Mouse (Mus musculus): ENCODE results near the gene Npsr1.

Gene Npsr1

DNA sequence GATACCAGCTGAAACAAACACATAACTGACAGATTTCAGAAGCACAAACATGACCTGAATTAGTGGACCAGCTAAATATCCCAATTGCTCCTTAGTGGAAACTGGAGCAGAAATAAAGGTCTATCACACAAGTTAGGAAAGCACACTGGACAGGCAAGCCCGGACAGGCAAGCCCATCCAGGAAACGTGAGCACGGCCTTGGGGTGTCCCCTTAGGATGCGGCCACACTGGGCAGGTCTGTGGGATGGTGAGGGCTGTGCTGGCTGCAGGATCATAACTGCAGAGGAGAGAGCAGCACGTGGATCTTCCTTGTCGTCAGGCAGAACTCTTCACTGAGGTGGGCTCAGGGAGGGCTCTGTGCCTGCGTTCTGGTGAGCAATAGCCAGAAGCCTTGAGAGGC is at the start of gene Npsr1:
TSS of gene Npsr1 (plus strand) at position 301 of the 400 bp plus-strand sequence.
- DNase-seq (ENCODE audit: low read depth, low spot score), result no peak

- no peak for DNase-seq (ENCODE audit: low read depth, low spot score)
Measured at GRCm38 (mm10) chr9:24051538-24051937, 46.3 kb upstream of the Npsr1 start.

DNA sequence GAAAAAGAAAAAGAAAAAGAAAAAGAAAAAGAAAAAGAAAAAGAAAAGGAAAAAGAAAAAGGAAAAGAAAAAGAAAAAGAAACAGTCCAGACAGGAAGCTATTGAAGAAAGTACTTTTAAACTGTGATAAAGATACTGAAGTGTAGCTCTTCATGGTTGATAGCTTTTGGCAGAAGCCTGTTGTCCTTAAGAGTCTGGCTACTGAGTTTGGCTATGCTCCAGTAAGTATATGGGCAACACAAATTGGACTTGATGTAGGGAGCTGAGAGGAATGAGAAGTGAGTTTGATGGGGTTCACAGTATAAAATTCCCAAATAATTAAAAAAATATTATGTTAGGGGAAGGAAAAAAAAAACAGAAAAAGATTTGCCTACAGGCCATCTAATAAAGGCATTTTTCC is 34.5 kb upstream of the Npsr1 start:
- no peak for DNase-seq (ENCODE audit: low read depth, low spot score)

GRCm38 (mm10) chr9:24071664-24072063 is 26.1 kb upstream of the Npsr1 start:
- no peak for DNase-seq (ENCODE audit: low read depth, low spot score)

DNA sequence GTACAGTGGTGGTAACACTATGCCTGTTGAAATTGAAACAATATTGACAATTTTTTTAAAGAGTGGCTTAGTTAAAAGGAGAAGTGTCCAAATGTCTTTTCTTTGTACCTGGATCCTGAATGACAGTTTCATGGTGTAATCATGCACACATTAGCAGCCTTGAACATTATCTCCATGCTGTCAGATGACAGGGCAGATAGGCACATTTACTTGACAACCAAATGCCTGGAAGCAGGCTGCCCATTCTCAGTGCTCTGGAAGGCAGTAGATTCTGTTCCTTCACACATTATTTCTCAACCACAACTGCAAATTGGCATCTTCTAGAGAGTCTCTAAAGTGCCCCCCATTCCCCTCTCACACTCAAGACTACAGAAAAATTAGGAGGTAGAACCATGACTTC is 20.2 kb upstream of the Npsr1 start:
- no peak for DNase-seq (ENCODE audit: low read depth, low spot score)

GRCm38 (mm10) chr9:24091875-24092274 is 5.9 kb upstream of the Npsr1 start:
- no peak for DNase-seq (ENCODE audit: low read depth, low spot score)

GRCm38 (mm10) chr9:24098526-24098925 is 730 bp downstream of the Npsr1 start:
- DNase-seq (ENCODE audit: low read depth, low spot score), result no peak

- no peak for DNase-seq (ENCODE audit: low read depth, low spot score)
Measured at GRCm38 (mm10) chr9:24099631-24100030, 1.8 kb downstream of the Npsr1 start.

DNA sequence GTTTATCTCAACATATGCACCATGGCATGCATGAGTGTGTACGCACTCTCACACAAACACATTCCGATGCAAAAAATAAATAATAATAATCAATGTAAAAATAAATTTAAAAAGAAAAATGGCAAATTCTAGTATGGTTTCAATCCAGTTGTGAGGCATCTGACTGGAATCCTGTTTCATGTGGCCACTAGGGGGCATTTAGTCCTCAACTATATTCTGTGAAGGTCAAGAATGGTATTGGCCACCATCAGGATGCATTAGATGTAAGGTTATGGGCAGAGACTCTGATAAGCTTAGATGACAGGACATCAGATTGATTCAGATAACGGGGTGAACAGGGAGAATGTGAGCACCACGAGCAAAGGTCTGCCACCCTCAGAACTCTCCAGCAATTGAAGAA is 21.6 kb downstream of the Npsr1 start:
- no peak for DNase-seq (ENCODE audit: low read depth, low spot score)

DNA sequence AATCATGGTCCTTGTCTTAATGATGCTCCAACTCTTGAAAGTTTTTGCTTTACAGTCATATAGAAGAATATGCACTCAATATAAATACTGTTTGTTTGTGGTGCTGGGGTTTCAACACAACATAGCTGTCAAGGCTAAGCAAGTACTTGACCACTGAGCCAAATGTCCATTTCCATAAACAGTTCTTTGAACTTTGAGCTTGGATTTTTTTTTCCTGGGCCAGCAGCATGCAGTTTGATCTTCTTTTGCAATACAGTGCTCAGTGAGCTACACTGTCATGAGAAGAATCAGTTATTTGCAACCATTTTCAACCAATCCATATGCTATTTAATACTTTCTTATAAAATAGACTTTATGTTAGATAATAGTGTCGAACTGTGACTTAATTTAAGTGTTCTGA is 35.3 kb downstream of the Npsr1 start:
- no peak for DNase-seq (ENCODE audit: low read depth, low spot score)

GRCm38 (mm10) chr9:24136354-24136753 is 38.6 kb downstream of the Npsr1 start:
- DNase-seq (ENCODE audit: low read depth, low spot score), result no peak

DNA sequence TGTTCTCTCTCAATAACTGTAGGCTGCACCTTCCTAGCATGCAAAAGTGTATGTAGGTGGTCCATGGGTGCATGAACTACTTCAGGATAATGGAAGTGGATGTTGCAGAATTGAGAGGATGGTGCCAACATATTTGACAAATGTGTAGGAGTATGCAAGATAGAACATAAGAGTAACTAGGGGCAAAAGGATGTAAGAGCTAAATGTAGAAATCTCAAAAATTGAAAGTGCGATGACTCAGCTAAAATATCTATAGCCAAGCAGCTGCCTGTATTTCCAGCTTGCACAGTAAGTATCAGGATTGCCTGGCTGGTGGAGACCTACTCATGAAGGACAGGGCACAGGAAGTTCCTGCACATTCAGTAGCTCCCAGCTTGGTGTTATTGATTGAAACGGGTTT is 46.5 kb downstream of the Npsr1 start:
- DNase-seq (ENCODE audit: low read depth, low spot score), result no peak

DNA sequence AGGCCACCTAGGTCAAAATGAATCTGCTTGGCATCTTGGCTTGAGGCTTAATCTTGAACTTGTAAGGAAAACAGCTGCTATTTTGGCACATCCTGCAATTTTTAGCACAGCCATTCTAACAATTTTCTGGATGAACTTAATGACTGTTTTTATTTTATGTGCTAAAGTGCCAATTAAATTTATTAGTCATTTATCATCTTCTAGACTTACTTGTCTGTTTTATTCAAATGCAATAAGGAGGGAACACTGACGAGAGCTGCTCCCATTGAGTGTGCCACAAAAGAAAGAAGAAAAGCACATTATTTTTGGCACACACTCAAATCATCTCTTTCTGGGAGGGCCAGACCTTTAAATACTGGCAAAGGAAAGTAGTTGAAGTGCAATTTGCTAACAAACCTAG is 59.4 kb downstream of the Npsr1 start:
- no peak for DNase-seq (ENCODE audit: low read depth, low spot score)

GRCm38 (mm10) chr9:24160409-24160808 is 62.6 kb downstream of the Npsr1 start:
- DNase-seq (ENCODE audit: low read depth, low spot score), result no peak

- no peak for DNase-seq (ENCODE audit: low read depth, low spot score)
Measured at GRCm38 (mm10) chr9:24168501-24168900, 70.7 kb downstream of the Npsr1 start.

DNA sequence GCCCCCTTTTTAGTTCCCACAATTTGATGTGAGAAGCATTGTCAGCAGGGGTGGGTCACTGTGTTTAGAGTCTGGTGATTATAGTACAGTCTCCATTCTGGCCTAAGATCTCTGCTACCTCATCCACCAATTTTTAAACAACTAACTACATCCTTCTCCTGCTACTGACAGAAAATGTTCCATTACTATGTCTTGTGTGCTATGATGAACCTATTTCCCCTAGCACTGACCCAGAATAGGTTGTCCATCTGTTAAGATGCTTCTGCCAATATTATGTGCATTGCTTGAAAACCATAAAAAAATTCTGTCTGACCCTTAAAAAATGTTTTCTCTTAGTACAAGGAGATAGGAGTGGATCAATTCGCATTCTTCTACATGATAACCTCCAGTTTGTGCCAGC is 72.9 kb downstream of the Npsr1 start:
- no peak for DNase-seq (ENCODE audit: low read depth, low spot score)

GRCm38 (mm10) chr9:24178744-24179143 is 80.9 kb downstream of the Npsr1 start:
- no peak for DNase-seq (ENCODE audit: low read depth, low spot score)

DNA sequence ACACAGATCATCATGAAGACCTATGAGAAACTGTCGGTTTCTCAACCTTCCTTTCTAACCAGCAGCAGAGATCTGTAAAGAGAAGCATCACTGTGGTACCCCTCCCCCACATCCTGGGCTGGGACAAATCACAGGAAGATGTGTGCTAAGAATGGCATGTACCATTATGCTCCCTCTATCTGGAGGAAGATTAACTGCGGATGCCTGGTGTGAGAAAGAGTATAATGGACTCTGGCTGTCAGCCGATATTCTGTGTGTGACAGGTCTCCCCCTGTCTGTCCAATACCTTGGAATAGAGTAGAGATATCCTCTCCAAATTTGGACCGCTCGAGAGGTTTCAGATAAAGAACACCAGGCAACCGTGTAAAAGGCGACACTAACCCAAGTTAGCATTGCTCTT is 83.1 kb downstream of the Npsr1 start:
- no peak for DNase-seq (ENCODE audit: low read depth, low spot score)

GRCm38 (mm10) chr9:24186289-24186688 is 88.5 kb downstream of the Npsr1 start:
- no peak for DNase-seq (ENCODE audit: low read depth, low spot score)

GRCm38 (mm10) chr9:24189511-24190260 is 91.9 kb downstream of the Npsr1 start:
- no peak for DNase-seq (ENCODE audit: low read depth, low spot score)

GRCm38 (mm10) chr9:24190261-24190588 is 92.4 kb downstream of the Npsr1 start:
- DNase-seq (ENCODE audit: low read depth, low spot score), result no peak

GRCm38 (mm10) chr9:24198254-24198653 is 100.5 kb downstream of the Npsr1 start:
- no peak for DNase-seq (ENCODE audit: low read depth, low spot score)

DNA sequence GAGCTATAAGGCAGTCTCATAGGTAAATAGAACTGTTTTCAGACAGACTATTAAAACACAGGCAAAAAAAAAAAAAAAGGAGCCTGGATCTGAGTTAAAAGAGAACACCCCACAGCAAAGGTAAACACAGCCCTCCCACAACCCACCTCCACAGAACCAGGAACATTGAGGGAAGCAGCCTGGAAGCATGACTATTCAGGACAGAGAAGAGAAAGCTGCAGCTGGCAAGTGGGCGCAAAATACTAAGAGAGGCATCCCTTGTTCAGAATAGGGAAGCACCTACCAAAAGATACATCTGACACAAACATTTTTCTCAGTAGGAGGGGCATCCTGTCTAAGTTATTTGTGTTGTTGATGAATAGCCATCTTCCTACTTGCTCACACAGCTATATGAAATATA is 113.8 kb downstream of the Npsr1 start:
- DNase-seq (ENCODE audit: low read depth, low spot score), result no peak

- no peak for DNase-seq (ENCODE audit: low read depth, low spot score)
Measured at GRCm38 (mm10) chr9:24217721-24218120, 119.9 kb downstream of the Npsr1 start.

Measured in A20 (cell line).